Mouse (Mus musculus) left cerebral cortex, postnatal 10 days (tissue): Measurements from ENCODE around the gene Wdr89. TPM values are rescaled to one million over a fixed set of nuclear protein-coding genes. Genes with fewer than 3 reads are reported as not detected.

Source experiments
- DNase-seq, 2 experiments: peaks; one replicate each; pipeline ENCODE4 v3.0.0; 2021 to 2022; ENCODE audit warnings: low spot score in 2 of 2, mixed read lengths in 1 of 2; ENCODE audit errors: extremely low spot score in 1 of 2
- intact Hi-C: fragments of 180-260 bp; cut with DNase I; formaldehyde crosslinking; loops from one replicate; pipeline ENCODE4 v1.15.1; 2025
- total RNA-seq, 2 experiments: library from RNA; stranded (reverse); gene quantifications; 2 replicates each; pipeline ENCODE4 v1.2.3; 2021

Wdr89 gene
- total RNA-seq, 2 experiments from 2014 or later: 2.9 to 3.2 TPM

DNA sequence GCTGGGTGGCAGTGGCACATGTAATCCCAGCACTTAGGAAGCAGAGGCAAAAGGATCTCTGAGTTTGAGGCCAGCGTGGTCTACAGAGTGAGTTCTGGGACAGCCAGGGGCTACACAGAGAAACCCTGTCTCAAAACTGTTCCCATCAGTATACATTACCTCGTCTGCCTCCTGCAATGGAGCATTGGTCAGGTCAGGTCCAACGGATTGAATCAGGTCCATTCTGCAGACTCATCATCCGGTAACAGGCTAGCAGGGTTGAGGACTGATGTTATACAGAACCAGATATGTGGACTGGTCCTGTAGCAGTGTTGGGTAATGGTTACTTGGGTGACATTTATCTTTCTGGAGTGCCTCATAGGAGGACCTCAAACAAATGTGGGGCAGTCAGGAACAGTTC lies 3.3 kb upstream of the Wdr89 start:
- intact Hi-C loops: loop anchor here (5.0 kb wide), 2 partner anchors 60 to 100 kb away; no protein-coding TSS in a partner anchor
- no peak for DNase-seq

DNA sequence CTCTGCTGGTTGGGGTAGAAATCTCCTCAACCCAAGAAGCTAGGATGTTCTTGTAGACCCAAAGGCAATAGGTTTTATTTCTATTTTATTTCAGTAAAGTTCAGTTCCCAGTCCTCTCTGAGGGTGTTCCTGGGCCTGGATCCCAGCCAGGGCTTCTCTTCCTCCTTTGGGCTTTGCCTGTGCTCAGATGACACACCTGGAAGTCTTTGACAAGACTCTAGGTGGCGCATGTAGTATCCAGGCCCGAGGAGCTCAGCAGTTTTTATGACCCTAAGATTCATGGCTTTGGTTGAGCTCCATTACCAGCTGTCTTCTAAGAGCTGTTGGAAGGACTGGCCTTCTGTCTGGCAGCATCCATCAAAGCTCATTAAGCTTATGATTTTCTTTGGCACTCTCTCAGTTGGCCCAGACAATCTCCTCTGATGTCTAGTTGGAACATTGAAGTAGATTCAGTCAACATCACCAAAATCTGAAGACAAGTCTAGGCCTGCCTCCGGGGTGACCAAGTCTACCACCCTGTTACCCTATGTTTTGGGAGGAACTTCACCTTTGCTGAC lies 2.5 kb upstream of the Wdr89 start:
- intact Hi-C loops: loop anchor here (5.0 kb wide), 2 partner anchors 60 to 100 kb away; no protein-coding TSS in a partner anchor
- peak in 1 of 2 experiments; percentile 29 for DNase-seq

DNA sequence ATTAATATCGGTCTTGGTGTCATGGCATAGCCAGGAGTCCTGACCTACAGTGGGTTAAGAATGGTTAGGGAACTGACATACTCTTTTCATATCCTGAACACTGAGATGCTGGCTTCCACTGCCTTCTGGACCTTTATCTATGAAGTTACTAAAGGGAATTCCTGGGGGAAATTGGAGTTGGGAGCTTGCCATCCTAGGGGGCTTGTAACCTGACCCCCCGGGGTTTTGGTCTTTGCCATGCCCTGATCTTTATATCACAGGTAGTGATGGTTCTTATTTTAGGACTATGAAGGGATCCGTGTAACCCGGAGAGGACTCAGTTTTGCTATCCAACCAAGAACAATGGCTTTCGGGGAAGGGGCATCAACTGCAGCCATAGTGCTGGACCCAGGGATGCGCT lies 1.3 kb upstream of the Wdr89 start:
- no peak for DNase-seq
- intact Hi-C loops: loop anchor here (5.0 kb wide), 2 partner anchors 62 to 102 kb away; no protein-coding TSS in a partner anchor

DNA sequence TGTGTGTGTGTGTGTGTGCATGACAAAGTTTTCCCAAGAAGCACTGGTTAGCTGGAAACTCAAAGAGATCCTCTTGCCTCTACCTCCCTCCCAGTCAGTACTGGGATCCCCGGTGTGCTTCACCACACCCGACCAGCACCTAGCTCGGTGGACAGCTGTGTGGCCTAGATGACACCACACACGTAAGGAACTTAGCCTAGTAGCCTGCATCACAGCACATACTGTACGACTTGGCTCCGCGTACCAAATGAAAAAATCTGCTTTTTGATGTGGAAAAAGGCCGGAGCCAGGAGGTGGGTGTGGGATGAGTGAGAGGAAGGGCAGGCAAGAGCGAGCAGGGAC lies 450 bp downstream of the Wdr89 start:
- no peak for DNase-seq
- intact Hi-C loops: no loop called here

DNA sequence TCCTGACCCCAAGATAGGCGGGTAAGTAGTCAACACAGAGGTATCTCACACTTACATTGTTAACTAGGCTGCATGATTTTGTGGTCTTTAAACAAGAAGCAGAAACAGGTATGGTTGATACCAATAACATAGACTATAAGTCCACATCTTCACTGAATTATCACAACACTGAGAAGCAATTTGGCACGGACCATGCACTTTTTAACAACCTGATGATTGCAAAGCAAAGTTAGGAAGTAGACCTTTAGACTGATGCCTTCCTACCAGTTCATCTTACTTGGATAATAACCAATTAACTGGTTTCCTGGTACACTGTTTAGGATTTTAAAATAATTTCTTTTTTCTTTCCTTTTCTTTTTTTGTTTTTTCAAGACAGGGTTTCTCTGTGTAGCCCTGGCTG lies 1.1 kb downstream of the Wdr89 start:
- intact Hi-C loops: no loop called here
- no peak for DNase-seq

DNA sequence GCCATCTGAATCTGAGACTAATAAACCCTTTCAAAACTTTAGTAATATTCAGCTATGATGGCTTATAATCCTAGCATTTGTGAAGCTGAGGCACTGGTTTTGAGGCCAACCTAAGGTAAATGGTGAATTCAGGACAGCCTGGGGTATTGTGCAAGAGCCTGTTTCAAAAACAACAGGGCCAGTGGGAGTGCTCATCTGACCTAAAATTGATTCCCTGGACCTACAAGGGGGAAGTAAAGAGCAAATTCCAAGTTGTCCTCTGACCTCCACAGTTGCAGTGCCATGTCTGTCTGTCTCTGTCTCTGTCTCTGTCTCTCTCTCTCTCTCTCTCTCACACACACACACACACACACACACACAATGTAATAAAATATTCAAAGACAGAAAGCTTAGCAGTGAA lies 2.4 kb downstream of the Wdr89 start:
- no peak for DNase-seq
- intact Hi-C loops: no loop called here

DNA sequence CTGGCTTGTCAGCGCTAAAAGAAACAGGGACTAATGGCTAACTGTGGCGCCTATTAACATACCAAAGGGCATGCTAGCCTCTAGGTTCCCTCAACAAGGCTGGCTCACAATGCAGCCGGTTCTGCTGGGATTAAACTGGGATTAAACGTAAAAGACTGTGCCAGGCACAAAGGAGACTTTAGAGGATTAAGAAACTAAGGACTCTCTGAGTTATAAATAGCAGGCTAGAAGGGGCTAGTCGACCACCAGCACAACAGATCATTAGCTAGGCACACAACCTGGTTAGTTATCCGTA lies 4.9 kb downstream of the Wdr89 start:
- no peak for DNase-seq
- intact Hi-C loops: no loop called here

DNA sequence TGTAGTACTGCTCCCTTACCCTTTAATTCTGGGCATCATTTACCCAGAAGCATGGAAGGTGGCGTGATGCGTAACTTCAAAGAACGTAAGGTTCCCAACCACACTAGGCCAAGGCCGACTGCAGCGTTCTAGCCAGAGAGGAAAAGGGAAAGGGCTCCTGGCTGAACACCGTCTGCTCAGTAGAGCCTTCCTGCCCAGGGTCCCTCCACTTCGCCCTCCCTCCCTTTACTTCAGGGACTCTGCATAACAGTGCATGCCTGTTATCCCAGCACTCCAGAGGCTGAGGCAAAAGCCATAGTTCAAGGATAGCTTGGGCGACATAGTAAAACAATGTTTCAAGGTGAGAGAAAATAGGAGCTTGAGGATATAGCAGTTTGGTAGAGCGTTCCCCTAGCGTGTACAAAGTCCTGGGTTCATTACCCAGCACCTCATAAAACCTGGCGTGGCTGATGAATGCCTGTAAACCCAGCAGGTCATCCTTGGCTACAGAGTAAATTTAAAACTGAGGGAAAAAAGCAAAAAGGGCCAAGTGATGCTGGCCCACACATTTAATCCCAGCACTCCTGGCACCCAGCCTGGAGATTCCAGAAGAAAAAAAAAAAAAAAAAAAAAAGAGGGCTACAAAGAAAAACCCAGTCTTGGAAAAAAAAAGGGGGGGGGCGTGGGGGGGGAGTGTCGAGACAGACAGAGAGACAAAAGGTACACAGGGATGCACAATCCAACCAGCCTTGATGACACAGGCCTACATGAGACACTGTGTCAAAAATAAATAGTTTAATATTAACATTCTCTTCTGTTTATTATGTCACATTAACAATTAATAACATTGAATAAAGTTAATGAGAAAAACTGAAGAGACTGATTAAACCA lies 5.5 kb downstream of the Wdr89 start:
- no peak for DNase-seq
- intact Hi-C loops: no loop called here

DNA sequence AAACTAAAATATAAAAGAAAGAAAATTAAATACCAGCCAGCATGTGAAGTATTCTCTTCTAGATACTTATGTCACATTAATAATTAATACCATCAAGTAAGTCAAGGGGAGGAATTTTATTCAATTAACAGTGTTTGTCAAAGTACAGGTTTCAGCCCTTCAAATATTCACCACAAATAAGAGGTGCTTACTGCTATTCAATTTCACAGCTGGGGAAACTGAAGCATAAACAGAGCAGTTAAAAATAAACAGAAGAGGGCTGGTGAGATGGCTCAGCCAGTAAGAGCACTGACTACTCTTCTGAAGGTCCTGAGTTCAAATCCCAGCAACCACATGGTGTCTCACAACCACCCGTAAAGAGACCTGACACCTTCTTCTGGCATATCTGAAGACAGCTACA lies 7.0 kb downstream of the Wdr89 start:
- intact Hi-C loops: no loop called here

DNA sequence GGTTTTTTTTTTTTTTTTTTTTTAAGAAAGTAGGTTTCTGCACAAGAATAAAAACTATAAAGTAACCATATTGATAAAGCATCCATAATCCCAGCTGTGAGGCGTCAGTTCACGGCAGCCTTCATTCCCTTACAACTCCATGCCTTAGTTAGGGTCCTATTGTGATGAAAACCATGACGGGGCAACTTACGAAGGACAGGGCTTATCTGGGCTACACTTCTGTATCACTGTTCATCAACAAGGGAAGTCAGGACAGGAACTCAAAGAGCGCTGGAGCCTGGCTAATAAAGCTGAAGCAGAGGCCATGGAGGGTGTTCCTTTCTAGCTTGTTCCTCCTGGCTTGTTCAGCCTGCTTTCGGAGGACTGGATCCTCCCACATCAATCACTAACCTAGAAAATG lies 10.9 kb downstream of the Wdr89 start:
- no peak for DNase-seq
- intact Hi-C loops: no loop called here

More for the DNA sequence above, 7.0 kb downstream of the Wdr89 start:
- no peak for DNase-seq

DNA sequence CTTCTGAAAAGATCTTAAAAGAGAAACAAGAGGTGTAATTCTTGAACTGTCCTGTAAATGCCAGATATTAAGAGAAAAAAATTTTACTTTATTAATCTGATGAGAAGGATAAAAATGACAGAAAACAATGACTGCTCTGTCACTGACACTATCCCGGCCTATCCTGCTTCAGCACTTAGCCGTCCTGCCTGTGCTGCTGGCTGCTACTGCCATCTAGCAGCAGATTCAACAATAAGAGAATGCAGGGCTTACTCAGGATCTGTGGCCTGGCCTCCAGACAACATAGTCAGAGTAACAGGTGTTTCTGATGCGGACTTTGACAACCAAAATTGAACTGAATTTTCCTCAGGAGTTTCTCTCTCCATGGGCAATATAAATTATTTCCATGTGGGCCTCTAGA lies 12.8 kb downstream of the Wdr89 start:
- intact Hi-C loops: loop anchor here (2.0 kb wide), 1 partner anchor 192 kb away; no protein-coding TSS in a partner anchor
- DNase-seq: peak; percentile 38 to 40

DNA sequence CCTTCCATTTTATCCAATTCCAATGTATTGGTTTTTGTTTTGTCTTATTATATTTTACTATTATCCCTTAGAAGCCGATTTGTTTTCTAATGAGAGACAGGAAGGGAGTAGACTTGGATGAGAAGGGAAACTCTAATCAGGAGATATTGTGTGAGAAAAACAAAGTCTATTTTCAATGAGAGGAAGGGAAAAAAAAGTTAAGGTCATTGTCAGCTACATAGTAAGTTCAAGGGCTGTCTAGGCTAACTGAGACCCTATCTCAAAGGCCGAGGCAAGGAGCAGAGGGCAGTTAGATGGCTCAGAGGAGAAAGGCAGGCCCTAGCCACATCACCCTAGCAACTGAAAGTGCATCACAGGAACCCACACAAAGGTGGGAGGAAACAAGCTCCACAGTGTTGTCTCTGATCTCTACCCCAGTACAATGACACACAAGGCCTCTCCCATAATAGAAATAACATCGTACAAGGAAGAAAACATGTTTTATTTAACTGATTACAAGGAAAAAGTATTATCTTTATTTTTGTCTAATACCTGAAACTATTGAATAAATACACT lies 15.0 kb downstream of the Wdr89 start:
- no peak for DNase-seq
- intact Hi-C loops: no loop called here

DNA sequence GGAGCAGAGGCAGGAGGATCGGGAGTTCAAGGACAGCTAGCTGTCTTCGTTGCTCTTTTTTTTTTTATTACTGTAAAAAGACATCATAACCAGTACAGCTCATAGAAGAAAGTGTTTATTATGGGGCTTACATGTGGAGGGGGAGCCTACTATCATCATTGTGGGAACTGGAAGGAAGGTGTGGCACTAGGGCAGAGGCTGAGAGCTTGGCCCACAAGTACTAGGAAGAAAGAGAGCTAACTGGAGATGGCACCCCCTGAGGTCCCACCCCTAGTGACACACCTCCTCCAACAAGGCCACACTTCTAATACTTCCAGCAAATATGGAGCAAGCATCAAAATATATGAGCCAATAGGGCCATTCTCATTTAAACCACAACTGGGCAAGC lies 19.6 kb downstream of the Wdr89 start:
- intact Hi-C loops: loop anchor here (5.0 to 10.0 kb wide), 3 partner anchors 52 to 1325 kb away; partner anchors contain the start of gene Ppp2r5e
- DNase-seq: no peak

DNA sequence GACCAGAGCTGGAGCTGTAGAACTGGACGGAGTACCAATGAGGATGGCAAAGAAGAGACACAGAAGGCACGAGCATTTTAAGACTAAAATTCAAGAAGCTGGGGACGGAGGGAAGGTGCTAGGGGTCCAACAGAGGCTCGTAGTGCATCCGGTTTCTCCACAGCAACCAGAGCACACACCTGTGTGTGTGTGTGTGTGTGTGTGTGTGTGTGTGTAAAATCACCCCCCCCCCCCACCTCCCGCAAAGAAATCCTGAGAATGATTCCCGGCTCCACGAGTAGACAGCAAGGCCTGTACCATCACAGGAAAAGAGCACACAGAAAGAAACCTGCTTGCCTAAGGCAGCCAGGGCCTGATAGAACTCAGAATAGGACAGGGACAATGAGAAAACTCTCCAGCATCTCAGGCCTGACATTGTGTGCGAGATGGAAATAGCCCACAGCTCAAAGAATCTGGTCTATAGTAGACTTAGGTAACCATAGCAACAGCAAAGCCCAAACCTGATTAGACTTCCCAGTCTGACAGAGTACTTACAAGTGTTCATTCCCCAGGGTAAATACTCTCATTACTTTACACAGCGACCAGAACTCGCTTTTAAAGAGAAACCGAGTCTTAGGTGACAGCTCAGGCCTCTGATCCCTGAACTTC lies 20.2 kb downstream of the Wdr89 start:
- intact Hi-C loops: loop anchor here (5.0 to 10.0 kb wide), 3 partner anchors 52 to 1324 kb away; partner anchors contain the start of gene Ppp2r5e
- DNase-seq: peak in 1 of 2 experiments; percentile 58

DNA sequence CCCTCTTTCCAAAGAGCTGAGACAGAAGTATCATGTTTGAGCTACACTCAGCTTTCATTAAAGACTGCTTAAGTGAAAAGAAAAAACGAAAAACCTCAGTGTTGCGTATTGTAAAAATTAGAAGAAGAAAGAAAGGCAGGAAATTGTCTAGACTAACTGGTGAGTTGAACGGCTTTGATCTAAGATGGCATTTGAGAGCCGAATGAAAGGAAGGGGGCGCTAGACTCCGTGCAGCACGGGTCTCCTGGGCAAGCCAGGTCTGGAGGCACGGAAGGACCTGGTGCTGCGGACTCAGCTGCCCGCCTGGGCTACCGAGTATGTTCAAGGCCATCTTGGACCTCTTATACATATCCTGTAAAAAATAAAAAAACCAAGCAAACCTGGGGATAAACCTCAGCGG lies 21.1 kb downstream of the Wdr89 start:
- DNase-seq: peak in 1 of 2 experiments; percentile 56
- intact Hi-C loops: loop anchor here (5.0 to 10.0 kb wide), 3 partner anchors 51 to 1323 kb away; partner anchors contain the start of gene Ppp2r5e

DNA sequence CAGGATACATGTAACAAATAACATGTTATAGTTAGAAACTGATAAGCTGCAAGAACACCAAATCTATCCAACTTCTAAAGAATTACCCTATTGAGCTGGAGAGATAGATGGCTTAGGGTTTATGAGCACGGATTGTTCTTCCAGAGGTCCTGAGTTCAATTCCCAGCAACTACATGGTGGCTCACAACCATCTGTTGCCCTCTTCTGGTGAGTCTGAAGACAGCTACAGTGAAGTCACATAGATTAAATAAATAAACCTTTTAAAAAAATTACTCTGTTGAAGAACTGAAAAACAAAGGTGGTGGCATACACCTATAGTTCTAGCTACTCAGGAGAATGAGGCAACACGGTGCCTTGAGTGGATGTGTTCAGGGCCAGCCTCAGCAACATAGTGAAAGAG lies 21.7 kb downstream of the Wdr89 start:
- intact Hi-C loops: loop anchor here (5.0 to 10.0 kb wide), 3 partner anchors 50 to 1323 kb away; partner anchors contain the start of gene Ppp2r5e
- no peak for DNase-seq

DNA sequence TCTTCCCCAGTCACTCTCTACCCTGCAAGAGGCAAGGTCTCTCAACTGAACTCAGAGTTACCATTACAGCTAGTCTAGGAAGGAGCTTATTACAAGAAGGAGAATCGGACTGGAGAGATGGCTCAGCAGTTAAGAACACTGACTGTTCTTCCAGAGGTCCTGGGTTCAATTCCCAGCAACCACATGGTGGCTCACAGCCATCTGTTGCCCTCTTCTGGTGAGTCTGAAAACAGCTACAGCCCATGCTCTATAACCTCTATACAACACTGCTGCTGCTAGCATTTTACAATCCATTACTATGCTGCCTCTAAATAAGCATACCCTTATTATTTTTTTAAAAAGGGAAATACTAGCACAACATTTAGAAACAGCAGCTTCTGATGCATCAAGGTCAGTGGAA lies 23.6 kb downstream of the Wdr89 start:
- DNase-seq: no peak
- intact Hi-C loops: loop anchor here (5.0 to 10.0 kb wide), 3 partner anchors 48 to 1321 kb away; partner anchors contain the start of gene Ppp2r5e

DNA sequence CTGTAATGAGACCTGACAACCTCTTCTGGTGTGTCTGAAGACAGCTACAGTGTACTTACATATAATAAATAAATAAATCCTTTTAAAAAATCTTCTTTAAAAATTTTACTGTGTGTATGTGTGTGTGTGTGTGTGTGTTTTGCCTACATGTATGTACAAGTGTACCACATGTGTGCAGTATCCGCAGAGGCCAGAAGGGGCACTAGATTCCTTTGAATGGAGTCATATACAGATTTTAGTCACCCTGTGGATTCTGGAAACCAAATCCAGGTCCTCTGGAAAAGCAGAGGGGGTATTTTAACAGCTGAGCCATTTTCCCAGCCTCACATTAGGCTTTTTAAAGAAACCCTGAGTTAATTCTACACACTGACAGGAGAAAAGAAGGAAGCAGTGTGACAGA lies 27.6 kb downstream of the Wdr89 start:
- no peak for DNase-seq
- intact Hi-C loops: loop anchor here (10.0 kb wide), 1 partner anchor 1317 kb away; no protein-coding TSS in a partner anchor

DNA sequence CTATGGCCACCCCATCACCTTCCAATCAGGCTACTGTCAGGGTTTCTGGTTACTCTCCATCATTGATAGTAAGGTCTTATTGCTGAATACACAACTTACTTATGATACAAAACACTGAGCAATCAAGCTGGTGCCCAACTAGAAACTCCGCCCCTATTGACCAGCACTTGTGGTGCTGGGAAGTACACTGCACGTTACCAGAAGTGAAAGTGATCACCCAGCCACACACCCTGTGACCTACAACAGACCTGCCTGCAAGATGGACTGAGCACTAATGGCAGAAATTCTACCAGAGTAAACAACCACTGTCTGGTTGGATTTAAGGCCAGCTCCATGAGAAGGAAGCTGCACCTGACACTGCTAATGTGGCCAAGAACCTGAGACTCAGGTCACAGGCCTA lies 31.0 kb downstream of the Wdr89 start:
- DNase-seq: no peak
- intact Hi-C loops: no loop called here
